Mouse (Mus musculus) cerebellum, adult 18-20 months (tissue): ENCODE measurements at regions not wholly inside any gene's neighbourhood (a gene's known extent, or its start where the extent isn't known, plus 50 kb on each side); places are given as distances from the start of the nearest gene placed in this dataset.

Experiments
- DNase-seq, 2 experiments: peaks; one replicate each; pipeline ENCODE4 v3.0.0; 2021

- DNase-seq = no peak
These were observed 104.9 kb upstream of the Sgk1 start for GRCm38 (mm10) chr10:21777103-21777502.

GRCm38 (mm10) chr10:21783478-21783877 lies 98.5 kb upstream of the Sgk1 start:
- no peak for DNase-seq

- DNase-seq = no peak
These were observed 96.9 kb upstream of the Sgk1 start for GRCm38 (mm10) chr10:21785110-21785509.

- no peak for DNase-seq
These were observed 96.2 kb upstream of the Sgk1 start for GRCm38 (mm10) chr10:21785785-21786184.

- no peak for DNase-seq
These were observed 92.0 kb upstream of the Sgk1 start for GRCm38 (mm10) chr10:21789847-21790530.

GRCm38 (mm10) chr10:21790991-21791390 lies 91.0 kb upstream of the Sgk1 start:
- no peak for DNase-seq

- DNase-seq = no peak
These were observed 89.6 kb upstream of the Sgk1 start for GRCm38 (mm10) chr10:21792431-21792830.

GRCm38 (mm10) chr10:21793641-21794040 lies 88.3 kb upstream of the Sgk1 start:
- no peak for DNase-seq

GRCm38 (mm10) chr10:21796386-21796785 lies 85.6 kb upstream of the Sgk1 start:
- no peak for DNase-seq

- DNase-seq = no peak
These were observed 83.9 kb upstream of the Sgk1 start for GRCm38 (mm10) chr10:21798103-21798502.

GRCm38 (mm10) chr10:21801556-21801955 lies 80.4 kb upstream of the Sgk1 start:
- no peak for DNase-seq

- DNase-seq = no peak
These were observed 78.8 kb upstream of the Sgk1 start for GRCm38 (mm10) chr10:21803184-21803583.

- no peak for DNase-seq
These were observed 77.2 kb upstream of the Sgk1 start for GRCm38 (mm10) chr10:21804761-21805160.

- DNase-seq = no peak
These were observed 76.4 kb upstream of the Sgk1 start for GRCm38 (mm10) chr10:21805606-21806005.

- DNase-seq = no peak
These were observed 75.3 kb upstream of the Sgk1 start for GRCm38 (mm10) chr10:21806716-21807115.

- no peak for DNase-seq
These were observed 62.3 kb upstream of the Sgk1 start for GRCm38 (mm10) chr10:21819686-21820085.

GRCm38 (mm10) chr10:21821421-21821820 lies 60.6 kb upstream of the Sgk1 start:
- no peak for DNase-seq

- DNase-seq = no peak
These were observed 57.5 kb upstream of the Sgk1 start for GRCm38 (mm10) chr10:21824418-21825025.

GRCm38 (mm10) chr10:21826793-21827504 lies 55.0 kb upstream of the Sgk1 start:
- DNase-seq = no peak

- no peak for DNase-seq
These were observed 54.5 kb upstream of the Sgk1 start for GRCm38 (mm10) chr10:21827505-21827844.

GRCm38 (mm10) chr10:21828432-21829061 lies 53.4 kb upstream of the Sgk1 start:
- no peak for DNase-seq

GRCm38 (mm10) chr10:21829062-21829731 lies 52.8 kb upstream of the Sgk1 start:
- no peak for DNase-seq

GRCm38 (mm10) chr10:21831002-21831696 lies 50.8 kb upstream of the Sgk1 start:
- no peak for DNase-seq
